Mouse (Mus musculus) heart, embryonic 16.5 days (tissue): ENCODE results near the gene Stard5. TPM values are rescaled to one million over a fixed set of nuclear protein-coding genes. Genes with fewer than 3 reads are reported as not detected.

ENCODE experiments used
- ATAC-seq: fragments of 200-750 bp; cut with Nextera tagmentation; replicated peaks from 2 replicates; pipeline ENCODE4 v1.8.0; 2017; ENCODE audit warnings: moderate number of reproducible peaks; ENCODE audit not compliant: insufficient read depth, low FRiP score; ENCODE audit errors: extremely low read depth
- H3K27ac ChIP-seq: fragments of 300-500 bp; sonication (generic); 2 replicates; pipeline ENCODE4 v1.5.1; 2014; ENCODE audit warnings: mild to moderate bottlenecking, low read length, control low read depth, moderate library complexity
- H3K27me3 ChIP-seq: fragments of 300-500 bp; sonication (generic); 2 replicates; pipeline ENCODE4 v1.6.1; 2014; ENCODE audit warnings: low read length, mixed read lengths; ENCODE audit not compliant: control insufficient read depth, insufficient read depth
- H3K36me3 ChIP-seq: fragments of 300-500 bp; sonication (generic); 2 replicates; pipeline ENCODE4 v1.6.1; 2014; ENCODE audit not compliant: control insufficient read depth, insufficient read depth
- H3K4me1 ChIP-seq: fragments of 300-500 bp; sonication (generic); 2 replicates; pipeline ENCODE4 v1.6.1; 2014; ENCODE audit warnings: low read length, mixed read lengths; ENCODE audit not compliant: control insufficient read depth, insufficient read depth
- H3K4me2 ChIP-seq: fragments of 300-500 bp; sonication (generic); 2 replicates; pipeline ENCODE4 v1.6.1; 2014; ENCODE audit warnings: low read depth, mild to moderate bottlenecking, control low read depth, low read length
- H3K4me3 ChIP-seq: fragments of 300-500 bp; sonication (generic); 2 replicates; pipeline ENCODE4 v1.5.1; 2014; ENCODE audit warnings: mild to moderate bottlenecking, control low read depth, low read length
- H3K9ac ChIP-seq: fragments of 300-500 bp; sonication (generic); 2 replicates; pipeline ENCODE4 v1.6.1; 2014; ENCODE audit warnings: low read length, control low read depth
- H3K9me3 ChIP-seq: fragments of 300-500 bp; sonication (generic); replicated peaks from 2 replicates; pipeline ENCODE4 v1.6.1; 2016; ENCODE audit warnings: low read length; ENCODE audit not compliant: control insufficient read depth
- WGBS: fragments of 180-500 bp; shearing (Covaris S2); extraction: QIAGEN DNeasy Blood & Tissue Kit; methylation state at CpG from one replicate; pipeline ENCODE4 v1.1.7; 2014; 5-methylcytosine and 5-hydroxymethylcytosine counted together
- polyA plus RNA-seq: library from polyadenylated mRNA; unstranded; fragments of >200 nt; fragmentation: Nextera tagmentation; extraction: Ambion mirVana; gene quantifications from 2 replicates; pipeline ENCODE4 v1.2.1, GENCODE M21; 2015

The Stard5 gene
- polyA plus RNA-seq, 1 experiment from 2014 or later = 35.7 TPM

DNA sequence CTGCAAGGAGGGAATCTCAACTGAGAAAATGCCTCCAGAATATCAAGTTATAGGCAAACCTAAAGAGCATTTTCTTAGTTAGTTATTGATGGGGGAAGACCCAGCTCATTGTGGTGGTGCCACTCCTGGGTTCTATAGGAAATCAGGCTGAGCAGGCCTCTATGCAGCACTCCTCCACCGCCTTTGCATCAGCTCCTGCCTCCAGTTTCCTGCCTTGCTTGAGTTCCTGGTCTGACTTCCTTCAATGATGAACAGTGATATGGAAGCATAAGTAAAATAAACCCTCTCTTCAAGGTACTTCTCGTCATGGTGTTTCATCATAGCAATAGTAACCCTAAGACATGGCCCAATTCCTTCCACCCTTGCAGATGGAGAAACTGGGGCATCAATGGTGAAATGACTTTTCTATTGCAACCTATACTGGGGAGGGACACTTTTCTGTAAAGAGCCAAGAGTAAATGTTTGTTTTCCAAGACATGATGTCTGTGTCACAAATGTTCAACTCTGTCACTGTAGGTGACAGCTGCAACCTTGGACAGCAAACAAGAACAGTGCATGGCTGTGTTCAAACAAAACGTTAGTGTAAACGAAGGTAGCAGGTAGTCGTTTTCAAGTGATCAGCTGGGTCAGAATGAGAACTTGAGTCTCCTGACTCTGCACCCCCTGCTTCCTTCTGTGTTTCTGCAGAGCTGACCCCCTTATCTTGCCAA is 36.3 kb downstream of the Stard5 start:
- Histone ChIP-seq H3K4me2 (no peak overlapping the region), H3K4me3 (no peak overlapping the region), H3K9me3 (no peaks in the 10 kb centered on the region), H3K27me3 (no peaks in the 10 kb centered on the region), H3K36me3 (no peaks in the 10 kb centered on the region), H3K9ac (no peak overlapping the region), H3K27ac (no peak overlapping the region), H3K4me1 (no peaks in the 10 kb centered on the region)
- 70% methylated on average over 5 of the region's 5 CpGs for WGBS
- ATAC-seq = no peak

DNA sequence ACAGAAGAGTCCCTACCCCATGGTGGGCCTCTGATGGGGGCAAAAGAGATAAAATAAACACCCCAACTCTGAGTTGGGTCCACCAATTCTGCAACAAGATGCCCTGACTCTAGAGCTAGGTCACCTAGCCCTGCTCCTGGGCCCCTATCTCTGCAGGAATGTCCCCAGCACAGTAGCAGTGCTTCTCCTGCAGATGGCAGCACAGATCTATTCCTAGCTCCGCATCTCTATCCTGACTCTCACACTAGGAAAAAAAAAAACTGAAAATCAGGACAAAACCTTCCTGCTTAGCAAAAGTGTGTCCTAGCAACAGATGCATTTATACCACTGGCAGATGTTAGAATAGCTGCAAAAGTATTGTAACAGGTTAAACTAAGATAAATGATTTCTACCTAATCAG is 37.0 kb downstream of the Stard5 start:
- Histone ChIP-seq H3K4me1 (no peaks in the 10 kb centered on the region), H3K4me3 (no peak overlapping the region), H3K27me3 (no peaks in the 10 kb centered on the region), H3K9ac (no peak overlapping the region), H3K4me2 (no peak overlapping the region), H3K36me3 (no peaks in the 10 kb centered on the region), H3K27ac (no peak overlapping the region), H3K9me3 (no peaks in the 10 kb centered on the region)
- no peak for ATAC-seq
- WGBS = 21% methylated on average over 1 of the region's 1 CpGs

DNA sequence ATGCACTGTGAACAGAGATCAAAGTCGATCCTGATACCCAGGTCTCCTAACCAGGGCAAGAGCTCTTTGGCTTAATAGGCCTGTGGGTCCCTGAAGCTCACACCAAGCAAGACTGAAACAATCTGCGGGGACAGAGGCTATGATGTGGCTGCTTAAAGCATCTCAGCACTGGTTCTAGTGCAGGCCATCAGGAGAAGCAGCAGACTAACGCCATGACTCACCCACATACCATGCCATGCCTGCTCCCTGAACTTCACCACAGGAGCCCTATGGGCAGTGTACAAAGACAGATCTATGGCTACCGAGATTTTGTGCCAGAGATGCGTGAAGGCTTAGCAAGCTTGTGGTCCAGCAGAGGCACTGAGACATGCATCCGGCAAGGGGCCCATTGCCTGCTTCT is 39.8 kb downstream of the Stard5 start:
- no peak overlapping the region for H3K4me2 ChIP-seq
- ATAC-seq = no peak
- H3K9ac ChIP-seq = no peak overlapping the region
- no peaks in the 10 kb centered on the region for H3K27me3 ChIP-seq
- 81% methylated on average over 6 of the region's 6 CpGs for WGBS
- H3K4me1 ChIP-seq = no peaks in the 10 kb centered on the region
- H3K36me3 ChIP-seq = no peaks in the 10 kb centered on the region
- no peak overlapping the region for H3K27ac ChIP-seq
- no peaks in the 10 kb centered on the region; the same call in 1 of the 2 replicates for H3K9me3 ChIP-seq
- H3K4me3 ChIP-seq = no peak overlapping the region

DNA sequence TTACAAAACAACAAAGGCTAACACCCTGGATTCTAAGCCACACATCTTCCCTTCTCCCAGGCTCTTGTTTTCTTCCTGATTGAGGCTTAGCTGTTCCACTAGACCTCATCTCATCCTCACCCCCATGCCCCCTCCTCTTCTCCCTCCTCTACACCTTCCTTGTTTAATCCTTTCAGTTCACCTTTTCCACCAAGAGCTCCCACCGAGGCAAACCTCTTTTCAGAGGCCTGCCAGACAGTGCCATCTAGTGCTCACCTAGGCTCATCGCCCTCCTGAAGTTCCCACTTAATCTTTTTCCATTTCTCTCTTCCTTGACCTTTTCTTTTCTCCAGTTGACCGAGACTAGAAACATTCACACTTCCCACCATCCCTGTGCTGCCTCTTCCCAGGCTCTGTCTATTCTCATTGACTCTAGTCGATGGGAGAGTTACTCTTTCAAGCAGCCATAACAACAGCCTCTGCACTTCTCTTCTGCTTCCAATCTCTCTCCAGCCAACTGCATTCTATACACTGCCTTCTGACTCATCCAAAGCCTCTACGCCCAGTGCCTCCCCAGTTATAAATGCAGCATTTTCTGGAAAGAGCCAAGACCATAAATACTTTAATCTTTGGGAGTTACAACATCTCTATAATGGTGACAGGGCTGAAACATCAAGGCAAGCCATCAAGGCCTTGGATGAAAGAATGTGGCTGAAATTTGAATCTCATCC is 43.9 kb downstream of the Stard5 start:
- Histone ChIP-seq H3K27me3 (no peaks in the 10 kb centered on the region), H3K4me3 (no peak overlapping the region), H3K9me3 (no peaks in the 10 kb centered on the region; the same call in 1 of the 2 replicates), H3K36me3 (no peaks in the 10 kb centered on the region), H3K4me1 (no peaks in the 10 kb centered on the region), H3K4me2 (no peak overlapping the region), H3K27ac (no peak overlapping the region), H3K9ac (no peak overlapping the region)
- ATAC-seq = no peak
- WGBS = 22% methylated on average over 5 of the region's 5 CpGs

DNA sequence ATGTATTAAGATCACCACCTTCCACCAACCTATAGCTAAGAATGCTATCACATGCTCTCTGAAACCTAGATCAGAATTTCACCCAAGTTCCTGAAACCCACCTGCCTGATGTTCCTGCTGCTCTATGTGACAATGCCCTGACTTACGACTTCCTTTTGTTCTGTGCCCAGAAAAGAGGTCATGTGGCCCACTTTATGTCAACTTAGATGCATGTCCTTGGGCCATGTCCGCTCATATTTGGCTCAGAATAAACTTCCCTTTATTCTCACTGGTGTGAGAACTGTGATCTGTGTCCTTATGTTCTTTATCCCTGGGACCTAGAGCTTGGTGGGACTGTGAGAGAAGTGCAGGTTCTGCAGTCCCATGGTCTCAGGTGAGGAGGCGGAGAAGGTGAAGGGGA is 45.5 kb downstream of the Stard5 start:
- WGBS = 67% methylated on average over 3 of the region's 3 CpGs
- Histone ChIP-seq H3K9me3 (no peaks in the 10 kb centered on the region; the same call in 1 of the 2 replicates), H3K27ac (no peak overlapping the region), H3K9ac (no peak overlapping the region), H3K4me3 (no peak overlapping the region), H3K4me2 (no peak overlapping the region), H3K27me3 (no peaks in the 10 kb centered on the region), H3K36me3 (no peaks in the 10 kb centered on the region), H3K4me1 (no peaks in the 10 kb centered on the region)
- ATAC-seq = no peak

DNA sequence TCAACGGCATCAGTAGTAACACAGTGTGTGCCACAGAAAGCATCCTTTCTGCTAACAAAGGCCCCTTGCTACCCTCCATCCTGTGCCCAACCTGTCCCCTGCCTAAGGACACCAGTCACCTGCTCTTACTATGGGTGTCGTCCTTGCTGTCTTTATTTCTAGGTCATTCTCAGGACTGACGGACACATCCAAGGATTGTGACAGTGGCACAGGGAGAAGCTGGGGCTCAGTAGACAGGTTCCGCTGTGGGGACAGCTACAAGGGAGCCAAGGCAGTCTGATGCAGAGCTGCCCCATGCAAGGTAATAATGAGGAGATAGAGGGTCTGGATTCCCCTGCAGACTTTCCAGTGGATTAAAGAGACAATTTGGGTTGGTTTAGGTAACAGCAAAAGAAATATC is 46.7 kb downstream of the Stard5 start:
- 82% methylated on average over 4 of the region's 4 CpGs for WGBS
- H3K9me3 ChIP-seq = no peaks in the 10 kb centered on the region; the same call in 1 of the 2 replicates
- H3K9ac ChIP-seq = no peak overlapping the region
- no peak for ATAC-seq
- H3K36me3 ChIP-seq = no peaks in the 10 kb centered on the region
- H3K27me3 ChIP-seq = no peaks in the 10 kb centered on the region
- H3K4me2 ChIP-seq = no peak overlapping the region
- H3K4me1 ChIP-seq = no peaks in the 10 kb centered on the region
- H3K4me3 ChIP-seq = no peak overlapping the region
- H3K27ac ChIP-seq = no peak overlapping the region

DNA sequence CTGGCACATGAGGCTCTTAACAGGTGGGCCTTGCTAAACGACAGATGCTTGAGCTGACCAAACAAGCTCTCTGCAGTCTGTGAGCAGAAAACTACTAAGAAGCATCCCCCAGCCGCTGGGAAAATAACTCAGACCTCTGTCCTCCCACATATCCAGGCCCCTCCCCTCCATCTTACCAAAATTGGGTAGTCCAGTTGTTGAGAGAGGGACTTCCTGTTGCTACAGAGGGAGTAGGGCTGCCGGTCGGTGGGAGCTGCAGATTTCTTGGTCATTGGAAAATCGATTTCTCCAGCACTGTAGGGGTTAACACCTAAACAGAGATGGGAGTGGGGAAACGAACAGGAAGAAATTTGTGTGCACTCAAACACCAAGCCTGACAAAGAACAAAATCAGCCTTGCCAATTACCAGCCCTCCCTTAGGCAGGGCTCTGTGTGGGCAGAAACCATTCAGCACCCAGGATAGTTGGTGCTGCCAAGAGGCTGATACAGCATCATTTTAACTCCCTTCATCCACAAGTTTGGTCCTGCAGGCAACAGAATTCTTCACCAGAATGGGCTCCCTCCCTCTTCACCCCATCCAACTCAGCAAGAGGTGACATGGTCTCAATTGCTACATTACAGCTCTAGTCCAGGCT is 51.0 kb downstream of the Stard5 start:
- H3K4me1 ChIP-seq = no peaks in the 10 kb centered on the region
- H3K4me2 ChIP-seq = no peak overlapping the region
- ATAC-seq = no peak
- H3K27me3 ChIP-seq = no peaks in the 10 kb centered on the region
- H3K4me3 ChIP-seq = no peak overlapping the region
- no peaks in the 10 kb centered on the region for H3K9me3 ChIP-seq
- no peaks in the 10 kb centered on the region for H3K36me3 ChIP-seq
- H3K9ac ChIP-seq = no peak overlapping the region
- 40% methylated on average over 6 of the region's 6 CpGs for WGBS
- no peak overlapping the region for H3K27ac ChIP-seq

DNA sequence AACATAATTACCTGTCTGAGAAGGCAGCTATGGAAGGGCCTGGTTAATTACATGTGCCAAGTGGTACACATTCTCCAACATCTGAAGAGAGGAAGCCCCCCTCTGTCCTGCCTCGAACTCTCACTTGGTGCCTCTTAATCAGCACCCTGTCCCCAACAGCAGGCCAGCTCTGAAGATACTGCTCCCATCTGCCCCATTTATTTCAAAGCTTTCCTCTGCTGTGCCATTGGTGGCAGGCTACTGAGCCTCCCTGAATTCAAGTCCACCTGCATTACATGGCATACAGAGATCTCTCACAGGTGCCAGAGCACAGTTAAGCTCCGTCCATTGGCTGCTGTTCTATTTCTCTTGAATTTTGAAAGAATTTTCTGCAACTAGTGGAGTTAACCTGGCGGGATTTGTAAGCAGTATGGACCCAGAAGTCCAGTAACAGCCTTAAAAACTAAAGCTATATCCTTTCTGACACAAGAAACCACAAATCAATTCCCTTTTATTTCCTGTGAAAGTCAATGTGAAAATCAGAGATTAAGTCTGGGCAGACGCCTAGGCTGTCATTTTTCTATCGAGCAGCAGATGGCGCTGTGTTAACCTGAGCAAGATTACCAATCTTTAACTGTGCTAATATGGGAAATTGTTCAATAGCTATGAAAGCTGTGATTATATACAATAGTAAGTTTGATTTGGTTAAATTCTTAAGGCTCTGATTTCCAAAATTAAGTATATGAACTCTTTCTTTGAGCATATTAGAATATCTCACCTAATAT is 63.9 kb downstream of the Stard5 start:
- H3K9ac ChIP-seq = no peak overlapping the region
- ATAC-seq = no peak
- H3K27ac ChIP-seq = no peak overlapping the region
- H3K4me3 ChIP-seq = no peak overlapping the region
- H3K36me3 ChIP-seq = no peaks in the 10 kb centered on the region
- H3K27me3 ChIP-seq = no peaks in the 10 kb centered on the region
- no peaks in the 10 kb centered on the region for H3K4me1 ChIP-seq
- WGBS = 28% methylated on average over 6 of the region's 6 CpGs
- H3K9me3 ChIP-seq = no peaks in the 10 kb centered on the region
- H3K4me2 ChIP-seq = no peak overlapping the region
